Mouse (Mus musculus) midbrain, embryonic 15.5 days (tissue): Measurements from ENCODE around the gene Xpo6. TPM values are rescaled to one million over a fixed set of nuclear protein-coding genes. Genes with fewer than 3 reads are reported as not detected.

Source experiments
- ATAC-seq: fragments of 200-750 bp; cut with Nextera tagmentation; replicated peaks from 2 replicates; pipeline ENCODE4 v1.8.0; 2017; ENCODE audit warnings: moderate TSS enrichment
- H3K27ac ChIP-seq: fragments of 300-500 bp; sonication (generic); 2 replicates; pipeline ENCODE4 v1.5.1; 2015; ENCODE audit warnings: mild to moderate bottlenecking, inconsistent platforms
- H3K27me3 ChIP-seq: fragments of 300-500 bp; sonication (generic); replicated peaks from 2 replicates; pipeline ENCODE4 v1.6.1; 2015; ENCODE audit warnings: inconsistent platforms
- H3K36me3 ChIP-seq: fragments of 300-500 bp; sonication (generic); replicated peaks from 2 replicates; pipeline ENCODE4 v1.6.1; 2015; ENCODE audit warnings: inconsistent platforms
- H3K4me1 ChIP-seq: fragments of 300-500 bp; sonication (generic); 2 replicates; pipeline ENCODE4 v1.6.1; 2015; ENCODE audit warnings: inconsistent platforms
- H3K4me2 ChIP-seq: fragments of 300-500 bp; sonication (generic); 2 replicates; pipeline ENCODE4 v1.6.1; 2015; ENCODE audit warnings: inconsistent platforms, mild to moderate bottlenecking, moderate library complexity
- H3K4me3 ChIP-seq: fragments of 300-500 bp; sonication (generic); 2 replicates; pipeline ENCODE4 v1.5.1; 2015; ENCODE audit warnings: mild to moderate bottlenecking, inconsistent platforms
- H3K9ac ChIP-seq: fragments of 300-500 bp; sonication (generic); 2 replicates; pipeline ENCODE4 v1.6.1; 2015; ENCODE audit warnings: mild to moderate bottlenecking, inconsistent platforms
- H3K9me3 ChIP-seq: fragments of 300-500 bp; sonication (generic); 2 replicates; pipeline ENCODE4 v1.6.1; 2016; ENCODE audit warnings: inconsistent platforms
- WGBS: fragments of 180-500 bp; shearing (Covaris S2); methylation state at CpG from one replicate; pipeline ENCODE4 v1.1.7; 2015; ENCODE audit warnings: mixed read lengths; 5-methylcytosine and 5-hydroxymethylcytosine counted together
- polyA plus RNA-seq: library from polyadenylated mRNA; unstranded; fragments of >200 nt; fragmentation: Nextera tagmentation; extraction: Ambion mirVana; gene quantifications from 2 replicates; pipeline ENCODE4 v1.2.1, GENCODE M21; 2015

Xpo6 gene
- polyA plus RNA-seq, 1 experiment from 2014 or later = 55.7 TPM

GRCm38 (mm10) chr7:126185999-126186398, 14.3 kb downstream of the Xpo6 start:
- Histone ChIP-seq H3K4me2 (no peak overlapping the region), H3K4me1 (peaks cover 8% of the 10 kb centered on the region), H3K27me3 (no peaks in the 10 kb centered on the region), H3K9me3 (no peaks in the 10 kb centered on the region), H3K36me3 (no peaks in the 10 kb centered on the region), H3K27ac (no peak overlapping the region), H3K4me3 (no peak overlapping the region), H3K9ac (no peak overlapping the region)
- ATAC-seq = no peak

- Histone ChIP-seq H3K9ac (no peak overlapping the region), H3K4me1 (peaks cover 8% of the 10 kb centered on the region), H3K27me3 (no peaks in the 10 kb centered on the region), H3K4me3 (no peak overlapping the region), H3K9me3 (no peaks in the 10 kb centered on the region), H3K36me3 (no peaks in the 10 kb centered on the region), H3K4me2 (no peak overlapping the region), H3K27ac (no peak overlapping the region)
- ATAC-seq = no peak
- WGBS = 82% methylated on average over 1 of the region's 1 CpGs
Observed at GRCm38 (mm10) chr7:126183583-126183982, 16.7 kb downstream of the Xpo6 start.

- no peaks in the 10 kb centered on the region for H3K9me3 ChIP-seq
- no peaks in the 10 kb centered on the region for H3K27me3 ChIP-seq
- H3K4me1 ChIP-seq = peaks cover 8% of the 10 kb centered on the region
- no peaks in the 10 kb centered on the region for H3K36me3 ChIP-seq
- no peak overlapping the region for H3K4me2 ChIP-seq
- ATAC-seq = no peak
- no peak overlapping the region for H3K27ac ChIP-seq
- no peak overlapping the region for H3K9ac ChIP-seq
- H3K4me3 ChIP-seq = no peak overlapping the region
Observed at GRCm38 (mm10) chr7:126181487-126181886, 18.8 kb downstream of the Xpo6 start.

- no peak for ATAC-seq
- no peak overlapping the region for H3K9ac ChIP-seq
- no peaks in the 10 kb centered on the region for H3K27me3 ChIP-seq
- no peak overlapping the region for H3K4me3 ChIP-seq
- no peaks in the 10 kb centered on the region for H3K9me3 ChIP-seq
- no peaks in the 10 kb centered on the region for H3K36me3 ChIP-seq
- H3K27ac ChIP-seq = no peak overlapping the region
- peaks cover 8% of the 10 kb centered on the region for H3K4me1 ChIP-seq
- 78% methylated on average over 3 of the region's 3 CpGs for WGBS
- no peak overlapping the region for H3K4me2 ChIP-seq
Observed at GRCm38 (mm10) chr7:126180956-126181355, 19.3 kb downstream of the Xpo6 start.

GRCm38 (mm10) chr7:126178804-126179203, 21.5 kb downstream of the Xpo6 start:
- Histone ChIP-seq H3K36me3 (no peaks in the 10 kb centered on the region), H3K27me3 (no peaks in the 10 kb centered on the region), H3K27ac (no peak overlapping the region), H3K9me3 (no peaks in the 10 kb centered on the region), H3K4me1 (peaks cover 8% of the 10 kb centered on the region), H3K4me2 (no peak overlapping the region), H3K4me3 (no peak overlapping the region), H3K9ac (no peak overlapping the region)
- no peak for ATAC-seq

GRCm38 (mm10) chr7:126175999-126176398, 24.3 kb downstream of the Xpo6 start:
- Histone ChIP-seq H3K4me3 (no peak overlapping the region), H3K27me3 (no peaks in the 10 kb centered on the region), H3K9ac (no peak overlapping the region), H3K27ac (no peak overlapping the region), H3K4me2 (no peak overlapping the region), H3K9me3 (no peaks in the 10 kb centered on the region), H3K4me1 (no peaks in the 10 kb centered on the region), H3K36me3 (0 out of 2 replicates have a peak, but pooled peaks cover 3% of the 10 kb centered on the region)
- no peak for ATAC-seq
- 94% methylated on average over 12 of the region's 12 CpGs for whole genome bisulfite sequencing

- Histone ChIP-seq H3K4me2 (no peak overlapping the region), H3K36me3 (0 out of 2 replicates have a peak, but pooled peaks cover 3% of the 10 kb centered on the region), H3K9ac (no peak overlapping the region), H3K27ac (no peak overlapping the region), H3K4me3 (no peak overlapping the region), H3K9me3 (no peaks in the 10 kb centered on the region), H3K27me3 (no peaks in the 10 kb centered on the region), H3K4me1 (no peaks in the 10 kb centered on the region)
- no peak for ATAC-seq
- 92% methylated on average over 7 of the region's 7 CpGs for WGBS
Observed at GRCm38 (mm10) chr7:126175456-126175855, 24.8 kb downstream of the Xpo6 start.

- no peaks in the 10 kb centered on the region for H3K9me3 ChIP-seq
- no peak overlapping the region for H3K4me2 ChIP-seq
- no peak overlapping the region for H3K27ac ChIP-seq
- no peaks in the 10 kb centered on the region for H3K4me1 ChIP-seq
- ATAC-seq = no peak
- H3K36me3 ChIP-seq = 0 out of 2 replicates have a peak, but pooled peaks cover 3% of the 10 kb centered on the region
- 92% methylated on average over 2 of the region's 2 CpGs for WGBS
- no peak overlapping the region for H3K9ac ChIP-seq
- no peak overlapping the region for H3K4me3 ChIP-seq
- H3K27me3 ChIP-seq = no peaks in the 10 kb centered on the region
Observed at GRCm38 (mm10) chr7:126174863-126175262, 25.4 kb downstream of the Xpo6 start.

- WGBS = 60% methylated on average over 3 of the region's 3 CpGs
- Histone ChIP-seq H3K27ac (no peak overlapping the region), H3K4me2 (no peak overlapping the region), H3K27me3 (no peaks in the 10 kb centered on the region), H3K4me3 (no peak overlapping the region), H3K9ac (no peak overlapping the region), H3K9me3 (no peaks in the 10 kb centered on the region), H3K36me3 (0 out of 2 replicates have a peak, but pooled peaks cover 3% of the 10 kb centered on the region), H3K4me1 (no peaks in the 10 kb centered on the region)
- ATAC-seq = no peak
Observed at GRCm38 (mm10) chr7:126172001-126172400, 28.3 kb downstream of the Xpo6 start.

GRCm38 (mm10) chr7:126168584-126168983, 31.7 kb downstream of the Xpo6 start:
- no peak overlapping the region for H3K27ac ChIP-seq
- no peak overlapping the region for H3K4me3 ChIP-seq
- H3K27me3 ChIP-seq = no peaks in the 10 kb centered on the region
- 0 out of 2 replicates have a peak, but pooled peaks cover 3% of the 10 kb centered on the region for H3K36me3 ChIP-seq
- no peak overlapping the region for H3K9ac ChIP-seq
- H3K4me2 ChIP-seq = no peak overlapping the region
- 93% methylated on average over 6 of the region's 6 CpGs for WGBS
- H3K4me1 ChIP-seq = no peaks in the 10 kb centered on the region
- H3K9me3 ChIP-seq = no peaks in the 10 kb centered on the region
- no peak for ATAC-seq

- WGBS = 75% methylated on average over 3 of the region's 3 CpGs
Observed at GRCm38 (mm10) chr7:126167426-126167825, 32.9 kb downstream of the Xpo6 start.

GRCm38 (mm10) chr7:126166571-126166970, 33.7 kb downstream of the Xpo6 start:
- Histone ChIP-seq H3K36me3 (no peaks in the 10 kb centered on the region), H3K9me3 (no peaks in the 10 kb centered on the region), H3K9ac (no peak overlapping the region), H3K4me1 (no peaks in the 10 kb centered on the region), H3K27me3 (no peaks in the 10 kb centered on the region), H3K4me2 (no peak overlapping the region), H3K27ac (no peak overlapping the region), H3K4me3 (no peak overlapping the region)
- ATAC-seq = no peak

More at GRCm38 (mm10) chr7:126167426-126167825, 32.9 kb downstream of the Xpo6 start:
- Histone ChIP-seq H3K36me3 (no peaks in the 10 kb centered on the region), H3K9me3 (no peaks in the 10 kb centered on the region), H3K4me3 (no peak overlapping the region), H3K4me2 (no peak overlapping the region), H3K9ac (no peak overlapping the region), H3K4me1 (no peaks in the 10 kb centered on the region), H3K27me3 (no peaks in the 10 kb centered on the region), H3K27ac (no peak overlapping the region)
- ATAC-seq = no peak

GRCm38 (mm10) chr7:126158238-126158637, 42.1 kb downstream of the Xpo6 start:
- no peaks in the 10 kb centered on the region for H3K9me3 ChIP-seq
- no peaks in the 10 kb centered on the region for H3K27me3 ChIP-seq
- no peak overlapping the region for H3K27ac ChIP-seq
- peaks cover 24% of the 10 kb centered on the region; the same call in 1 of the 2 replicates for H3K36me3 ChIP-seq
- H3K4me2 ChIP-seq = no peak overlapping the region
- H3K9ac ChIP-seq = no peak overlapping the region
- H3K4me1 ChIP-seq = no peaks in the 10 kb centered on the region
- 94% methylated on average over 3 of the region's 3 CpGs for WGBS
- H3K4me3 ChIP-seq = no peak overlapping the region
- ATAC-seq = no peak
